Comparison of ENCODE assay signal across 19 mouse cellular contexts in genomic region chr12:35522585-35523103, GRCm38 (mm10). TPM values are rescaled to one million over a fixed set of nuclear protein-coding genes. Genes with fewer than 3 reads are reported as not detected.
DNase-seq lines count a peak whose midpoint lies in the region; ATAC-seq lines count a peak whose summit lies in the region.
"Had no signal": no experiment of that assay in that cellular context is flagged by ENCODE, and none has a peak within 500 bp of the region (broad histone marks: within the 10 kb centered on the region; RNA-seq: fewer than 3 reads in every experiment).

No protein-coding gene starts in this region.

- no peak for ATAC-seq in heart, embryonic 11.5 days (replicated peaks; ENCODE audit: insufficient number of reproducible peaks, low FRiP score, low TSS enrichment)
- ATAC-seq in lung, embryonic 16.5 days (ENCODE audit: low read depth): peak; percentile 88
- ATAC-seq: midbrain, embryonic 16.5 days had no signal

- WGBS in heart, embryonic 11.5 days (ENCODE audit: insufficient replicate concordance): 76% methylated on average over 9 of the region's 9 CpGs
- 73% methylated on average over 9 of the region's 9 CpGs for WGBS in lung, embryonic 16.5 days

- H3K4me3 ChIP-seq in heart, embryonic 11.5 days (ENCODE audit: low read depth, low read length): no peak overlapping the region
- H3K4me3 ChIP-seq in lung, embryonic 16.5 days (ENCODE audit: low read length): no peak overlapping the region
- H3K4me3 ChIP-seq: forebrain, embryonic 12.5 days; heart, embryonic 15.5 days; hindbrain, embryonic 12.5 days; stomach, embryonic 15.5 days had no signal

- DNase-seq in heart, adult 8-10 months (ENCODE audit: low spot score): peak; percentile 57
- DNase-seq in kidney, postnatal 36 days: peak; percentile 14 to 29
- no peak for DNase-seq in kidney, adult 8-10 months
- no peak for DNase-seq in frontal cortex, adult 2 months (ENCODE audit: extremely low spot score in 1 of 2, low spot score in 1 of 2)
- DNase-seq in yolk sac, embryonic 10.5 days (ENCODE audit: low spot score): no peak
- DNase-seq: cerebellum, adult 8-10 months; gastrocnemius, postnatal 25 days; kidney, postnatal 10 days; right cerebral cortex, postnatal 14 days; thymus, adult 18-20 months; thymus, postnatal 4 days had no signal

- no peak overlapping the region for H3K4me2 ChIP-seq in heart, embryonic 11.5 days
- H3K4me2 ChIP-seq in lung, embryonic 16.5 days (ENCODE audit: low read depth, low read length): no peak overlapping the region
- H3K4me2 ChIP-seq: forebrain, embryonic 12.5 days; heart, embryonic 15.5 days; hindbrain, embryonic 12.5 days; liver, embryonic 11.5 days; stomach, embryonic 15.5 days had no signal

- no peak overlapping the region for H3K9ac ChIP-seq in heart, embryonic 11.5 days (ENCODE audit: low read depth, low read length)
- no peak overlapping the region for H3K9ac ChIP-seq in lung, embryonic 16.5 days (ENCODE audit: low read length)
- H3K9ac ChIP-seq: forebrain, embryonic 12.5 days; heart, embryonic 15.5 days; hindbrain, embryonic 12.5 days; stomach, embryonic 15.5 days had no signal

- H3K9me3 ChIP-seq in heart, embryonic 11.5 days (replicated peaks; ENCODE audit: control insufficient read depth, low read length): no peaks in the 10 kb centered on the region
- no peaks in the 10 kb centered on the region for H3K9me3 ChIP-seq in lung, embryonic 16.5 days (ENCODE audit: control insufficient read depth, low read length)
- H3K9me3 ChIP-seq: forebrain, embryonic 12.5 days; heart, embryonic 15.5 days; hindbrain, embryonic 12.5 days; stomach, embryonic 15.5 days had no signal

- no peaks in the 10 kb centered on the region for H3K36me3 ChIP-seq in heart, embryonic 11.5 days (ENCODE audit: control insufficient read depth, insufficient read depth, low read length)
- H3K36me3 ChIP-seq in lung, embryonic 16.5 days (ENCODE audit: control insufficient read depth, insufficient read depth, low read length): 0 out of 2 replicates have a peak, but pooled peaks cover 4% of the 10 kb centered on the region
- H3K36me3 ChIP-seq: forebrain, embryonic 12.5 days; heart, embryonic 15.5 days; hindbrain, embryonic 12.5 days had no signal

- no peaks in the 10 kb centered on the region for H3K27me3 ChIP-seq in heart, embryonic 11.5 days (ENCODE audit: control insufficient read depth, insufficient read depth, low read length)
- H3K27me3 ChIP-seq in lung, embryonic 16.5 days (ENCODE audit: control insufficient read depth, insufficient read depth, low read depth, low read length): no peaks in the 10 kb centered on the region
- H3K27me3 ChIP-seq: forebrain, embryonic 12.5 days; heart, embryonic 15.5 days; hindbrain, embryonic 12.5 days; stomach, embryonic 15.5 days had no signal

- H3K4me1 ChIP-seq in heart, embryonic 11.5 days (ENCODE audit: control insufficient read depth, insufficient read depth, low read length): no peaks in the 10 kb centered on the region
- no peaks in the 10 kb centered on the region for H3K4me1 ChIP-seq in lung, embryonic 16.5 days (replicated peaks; ENCODE audit: control insufficient read depth, insufficient read depth, low read length)
- H3K4me1 ChIP-seq: forebrain, embryonic 12.5 days; heart, embryonic 15.5 days; hindbrain, embryonic 12.5 days had no signal

- H3K27ac ChIP-seq in heart, embryonic 11.5 days (ENCODE audit: low read depth, low read length): no peak overlapping the region
- peak overlapping the region; percentile 62 for H3K27ac ChIP-seq in lung, embryonic 16.5 days (ENCODE audit: low read length)
- H3K27ac ChIP-seq: forebrain, embryonic 12.5 days; heart, embryonic 15.5 days; hindbrain, embryonic 12.5 days; stomach, embryonic 15.5 days had no signal

RNA-seq across cellular contexts. Expression of gene Ahr, which starts 12.2 kb away (rescaled TPM):
- 1 to 10 TPM; 4.8 to 5.5 (median 5.2) TPM for total RNA-seq in heart, adult 8-10 months (2022)
- 1.8 and 2.2 TPM in 2 replicates for polyA plus RNA-seq in heart, embryonic 11.5 days (2014; fragmentation: Nextera tagmentation; extraction: Ambion mirVana)
- 22.1 and 23.1 TPM in 2 replicates for polyA plus RNA-seq in lung, embryonic 16.5 days (2015; fragmentation: Nextera tagmentation; extraction: Ambion mirVana)
- 3.9 and 4.3 TPM in 2 replicates for polyA plus RNA-seq in frontal cortex, adult 2 months (2012; rRNA removed)

Comparison
In these comparisons a context has a peak if more than half of its experiments do, and no peak if none do; other contexts are left out.
1. DNase-seq: peak in heart, adult 8-10 months (single experiment) and kidney, postnatal 36 days (2 of 2); none in kidney, adult 8-10 months (0 of 2), frontal cortex, adult 2 months (0 of 2) and yolk sac, embryonic 10.5 days (single experiment).